In the genomic region with DNA sequence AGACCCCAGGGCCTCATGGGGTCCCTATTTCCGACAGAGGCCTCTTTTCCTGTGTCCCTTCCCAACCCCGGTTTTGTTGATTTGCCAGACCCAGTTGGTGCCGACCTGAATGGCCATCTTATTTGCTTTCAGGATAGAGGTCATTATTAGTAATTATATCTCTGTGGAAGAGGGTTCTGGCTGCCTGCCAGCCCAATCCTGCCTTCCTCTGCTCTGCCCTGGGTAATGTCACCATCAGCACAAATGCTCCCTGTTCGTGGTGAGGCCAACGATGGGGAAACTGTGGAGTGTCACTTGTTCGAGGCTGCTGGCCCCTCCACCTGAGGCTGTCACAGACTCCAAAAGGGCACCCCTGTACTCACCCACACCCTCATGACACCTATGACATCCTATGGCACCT, we compare ENCODE assay signal across 10 mouse cellular contexts.
DNase-seq lines count a peak whose midpoint lies in the region; ATAC-seq and TF ChIP-seq lines count a peak whose summit lies in the region.
"Had no signal": no experiment of that assay in that cellular context is flagged by ENCODE, and none has a peak within 500 bp of the region (broad histone marks: within the 10 kb centered on the region; RNA-seq: fewer than 3 reads in every experiment).

No protein-coding gene starts in this region.

- DNase-seq in heart, embryonic 10.5 days (ENCODE audit: low spot score): no peak
- no peak for DNase-seq in heart, adult 11 months
- peak; percentile 25 for DNase-seq in right cerebral cortex, postnatal 4 days
- no peak for DNase-seq in right cerebral cortex, postnatal 36 days (ENCODE audit: low spot score in 2 of 2)
- DNase-seq in forebrain, embryonic 14.5 days (ENCODE audit: low spot score): peak; percentile 53
- no peak for DNase-seq in urinary bladder, adult 2 months (ENCODE audit: low spot score)
- DNase-seq in thymus, postnatal 10 days (ENCODE audit: low spot score in 2 of 2): no peak
- no peak for DNase-seq in left cerebral cortex, adult 2 months (ENCODE audit: extremely low spot score in 1 of 2, low spot score in 2 of 2)

- H3K36me3 ChIP-seq in heart, embryonic 10.5 days: no peaks in the 10 kb centered on the region
- H3K36me3 ChIP-seq in forebrain, embryonic 14.5 days (ENCODE audit: control insufficient read depth, insufficient read depth, low read length): no peaks in the 10 kb centered on the region
- H3K36me3 ChIP-seq: hindbrain, embryonic 12.5 days had no signal

- H3K9ac ChIP-seq in forebrain, embryonic 14.5 days (ENCODE audit: low read length): no peak overlapping the region
- H3K9ac ChIP-seq: hindbrain, embryonic 12.5 days had no signal

- H3K9me3 ChIP-seq in heart, embryonic 10.5 days: no peaks in the 10 kb centered on the region
- no peaks in the 10 kb centered on the region for H3K9me3 ChIP-seq in forebrain, embryonic 14.5 days (replicated peaks; ENCODE audit: control insufficient read depth, low read length)
- H3K9me3 ChIP-seq: hindbrain, embryonic 12.5 days; megakaryocyte, embryonic 14.5 days had no signal

- peaks cover 90% of the 10 kb centered on the region for H3K4me1 ChIP-seq in heart, embryonic 10.5 days
- peaks cover 11% of the 10 kb centered on the region for H3K4me1 ChIP-seq in forebrain, embryonic 14.5 days (ENCODE audit: control insufficient read depth, insufficient read depth, low read length)

- ATAC-seq in forebrain, embryonic 14.5 days: no peak

- peak overlapping the region; percentile 82 for H3K27ac ChIP-seq in heart, embryonic 10.5 days
- no peak overlapping the region for H3K27ac ChIP-seq in forebrain, embryonic 14.5 days (ENCODE audit: low read depth, low read length)
- no peak overlapping the region for H3K27ac ChIP-seq in left cerebral cortex, adult 2 months
- H3K27ac ChIP-seq: hindbrain, embryonic 12.5 days had no signal

- WGBS in heart, embryonic 10.5 days: 27% methylated on average over 6 of the region's 6 CpGs
- WGBS in forebrain, embryonic 14.5 days: 12% methylated on average over 6 of the region's 6 CpGs

- H3K27me3 ChIP-seq in heart, embryonic 10.5 days (ENCODE audit: insufficient read depth, poor library complexity, severe bottlenecking): no peaks in the 10 kb centered on the region
- H3K27me3 ChIP-seq in forebrain, embryonic 14.5 days (replicated peaks; ENCODE audit: control insufficient read depth, insufficient read depth, low read length): no peaks in the 10 kb centered on the region
- H3K27me3 ChIP-seq: hindbrain, embryonic 12.5 days had no signal

- intact Hi-C loops in left cerebral cortex, adult 2 months (cut with DNase I): no loop called here

- no peak for TF ChIP-seq CTCF in left cerebral cortex, adult 2 months (IDR thresholded peaks at IDR 0.05)

- no peak overlapping the region for H3K4me3 ChIP-seq in heart, embryonic 10.5 days
- H3K4me3 ChIP-seq in forebrain, embryonic 14.5 days (ENCODE audit: low read depth, low read length): no peak overlapping the region
- no peak overlapping the region for H3K4me3 ChIP-seq in left cerebral cortex, adult 2 months
- H3K4me3 ChIP-seq: hindbrain, embryonic 12.5 days had no signal

- no peak overlapping the region for H3K4me2 ChIP-seq in forebrain, embryonic 14.5 days (ENCODE audit: low read length)
- H3K4me2 ChIP-seq: hindbrain, embryonic 12.5 days had no signal

Comparison
In these comparisons a context has a peak if more than half of its experiments do, and no peak if none do; other contexts are left out.
1. DNase-seq: peak in right cerebral cortex, postnatal 4 days (single experiment) and forebrain, embryonic 14.5 days (single experiment); none in heart, embryonic 10.5 days (single experiment), heart, adult 11 months (single experiment), right cerebral cortex, postnatal 36 days (0 of 2), urinary bladder, adult 2 months (single experiment), thymus, postnatal 10 days (0 of 2) and left cerebral cortex, adult 2 months (0 of 2).